Mouse (Mus musculus) C2C12 (cell line): ENCODE results near the gene Exoc3l.

Source experiments
- CTCF ChIP-seq: IDR thresholded peaks from one replicate; pipeline ENCODE4 v1.5.1; 2011; ENCODE audit not compliant: control insufficient read depth, insufficient read depth, insufficient read length
- USF1 ChIP-seq: IDR thresholded peaks from one replicate; pipeline ENCODE4 v1.6.1; 2011; ENCODE audit warnings: low read depth, mild to moderate bottlenecking, control low read depth, moderate library complexity

DNA sequence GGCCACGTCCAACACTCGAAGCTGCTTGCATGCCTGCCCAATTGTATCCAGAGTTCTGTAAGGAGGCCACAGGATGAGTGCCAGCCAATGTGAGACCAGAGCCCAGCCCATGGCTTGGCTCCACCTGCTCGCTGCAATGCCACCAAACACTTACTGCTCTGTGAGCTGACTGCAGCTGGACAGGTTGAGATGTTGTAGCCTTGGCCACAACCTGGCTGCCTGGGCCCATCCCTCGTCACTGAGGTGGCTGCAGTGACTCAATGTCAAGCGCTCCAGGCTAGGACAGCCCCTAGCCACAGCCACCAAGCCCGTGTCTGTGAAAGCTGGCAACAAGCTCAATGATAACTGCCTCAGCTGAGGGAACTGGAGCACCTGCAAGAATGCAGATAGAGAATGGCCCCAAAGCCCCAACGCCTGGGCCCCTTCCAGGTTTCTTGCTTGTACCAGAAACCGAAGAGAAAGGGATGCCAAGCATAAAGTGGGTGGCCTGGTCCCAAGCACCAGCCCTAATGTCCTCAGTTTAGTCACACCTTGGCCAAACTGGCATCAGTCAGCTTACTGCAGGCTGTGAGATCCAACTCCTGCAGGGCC, 17.1 kb upstream of the Exoc3l start:
- TF ChIP-seq CTCF, result no peak
- no peak for TF ChIP-seq USF1
